Comparison of ENCODE assay signal across 16 mouse cellular contexts in genomic region chr10:20459160-20459559, GRCm38 (mm10).
"Had no signal": no experiment of that assay in that cellular context is flagged by ENCODE, and none has a peak within 500 bp of the region (broad histone marks: within the 10 kb centered on the region; RNA-seq: fewer than 3 reads in every experiment).

No protein-coding gene starts in this region.

- H3K9ac ChIP-seq: limb, embryonic 13.5 days; liver, embryonic 14.5 days; neural tube, embryonic 15.5 days had no signal

- H3K4me3 ChIP-seq: layer of hippocampus, adult 2 months; limb, embryonic 13.5 days; midbrain, embryonic 10.5 days; myocyte; neural tube, embryonic 15.5 days had no signal

- H3K27ac ChIP-seq: kidney, postnatal 0 days; layer of hippocampus, adult 2 months; limb, embryonic 13.5 days; liver, embryonic 14.5 days; midbrain, embryonic 10.5 days; neural tube, embryonic 15.5 days had no signal

- DNase-seq: kidney, postnatal 4 days; left cerebral cortex, postnatal 4 days; lung, adult 18-20 months; lung, postnatal 36 days; midbrain, embryonic 14.5 days; right cerebral cortex, adult 18-20 months; right cerebral cortex, postnatal 25 days; thymus, postnatal 36 days had no signal

- H3K9me3 ChIP-seq: limb, embryonic 13.5 days; midbrain, embryonic 10.5 days; neural tube, embryonic 15.5 days had no signal

- H3K36me3 ChIP-seq: limb, embryonic 13.5 days; midbrain, embryonic 10.5 days; neural tube, embryonic 15.5 days had no signal

- H3K4me1 ChIP-seq: midbrain, embryonic 10.5 days; neural tube, embryonic 15.5 days had no signal

- ATAC-seq: lung, postnatal 0 days had no signal

- H3K27me3 ChIP-seq: limb, embryonic 13.5 days; neural tube, embryonic 15.5 days had no signal

- H3K4me2 ChIP-seq: limb, embryonic 13.5 days; neural tube, embryonic 15.5 days had no signal
